Mouse (Mus musculus): ENCODE data around the gene Tysnd1.

DNA sequence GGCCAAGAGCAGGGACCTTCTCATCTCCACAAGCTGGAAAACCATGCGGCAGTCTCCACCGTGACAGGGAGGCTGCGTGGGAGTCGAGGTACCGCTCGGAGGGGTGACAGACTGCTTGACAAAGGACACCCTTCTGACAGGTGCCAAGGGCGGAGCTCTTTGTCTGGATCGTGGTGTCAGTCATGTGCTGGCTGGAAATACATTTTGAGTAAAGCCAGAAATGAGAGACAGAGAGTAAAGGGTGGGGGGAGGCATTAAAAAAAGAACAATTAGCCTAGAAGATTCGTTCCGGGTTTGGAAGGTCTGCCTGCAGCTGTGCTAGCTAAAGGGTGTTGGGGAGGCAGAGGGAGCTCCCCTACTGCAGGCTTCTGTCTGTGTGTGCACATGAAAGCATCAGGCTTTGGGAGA, 41.4 kb downstream of the Tysnd1 start:
- no peak for TF ChIP-seq CTCF (IDR thresholded peaks at IDR 0.05; ENCODE audit: extremely low read depth, insufficient read depth, low read length)
- no peak for TF ChIP-seq POLR2A (IDR thresholded peaks at IDR 0.05; ENCODE audit: extremely low read depth, insufficient read depth, low read length)
